In genomic region chr11:79591591-79591975, GRCm38 (mm10) we compare ENCODE assay signal across 7 mouse cellular contexts. TPM values are rescaled to one million over a fixed set of nuclear protein-coding genes. Genes with fewer than 3 reads are reported as not detected.
DNase-seq lines count a peak whose midpoint lies in the region; ATAC-seq and TF ChIP-seq lines count a peak whose summit lies in the region.

No protein-coding gene starts in this region.

- TF ChIP-seq EP300 in lung, postnatal 0 days (IDR thresholded peaks at IDR 0.05): no peak

- 28% methylated on average over 5 of the region's 5 CpGs for WGBS in lung, postnatal 0 days
- 28% methylated on average over 5 of the region's 5 CpGs for WGBS in hindbrain, embryonic 11.5 days
- WGBS in midbrain, embryonic 10.5 days: 22% methylated on average over 5 of the region's 5 CpGs

- no peak for DNase-seq in lung, postnatal 0 days (ENCODE audit: low spot score)
- DNase-seq in lung, adult 18-20 months: no peak
- DNase-seq in cerebellum, postnatal 14 days: peak; percentile 64 to 70
- DNase-seq in hindbrain, embryonic 11.5 days (ENCODE audit: low spot score): peak; percentile 33
- DNase-seq in midbrain, embryonic 10.5 days (ENCODE audit: low spot score): peak; percentile 35
- no peak for DNase-seq in gastrocnemius, postnatal 36 days
- DNase-seq in lung, postnatal 10 days: no peak

- H3K27me3 ChIP-seq in lung, postnatal 0 days (replicated peaks; ENCODE audit: insufficient read depth, low read length): peaks cover 33% of the 10 kb centered on the region
- peaks cover 11% of the 10 kb centered on the region; the same call in 1 of the 2 replicates for H3K27me3 ChIP-seq in hindbrain, embryonic 11.5 days (ENCODE audit: control insufficient read depth, insufficient read depth, low read length)
- H3K27me3 ChIP-seq in midbrain, embryonic 10.5 days (ENCODE audit: low read depth, poor library complexity, severe bottlenecking): peaks cover 51% of the 10 kb centered on the region

- intact Hi-C loops in gastrocnemius, postnatal 36 days (cut with DNase I): no loop called here

- H3K36me3 ChIP-seq in lung, postnatal 0 days (ENCODE audit: insufficient read depth, low read length): no peaks in the 10 kb centered on the region
- no peaks in the 10 kb centered on the region for H3K36me3 ChIP-seq in hindbrain, embryonic 11.5 days (ENCODE audit: control insufficient read depth, insufficient read depth, low read length)
- H3K36me3 ChIP-seq in midbrain, embryonic 10.5 days: peaks cover under 1% of the 10 kb centered on the region; the same call in 1 of the 2 replicates

- no peak overlapping the region for H3K9ac ChIP-seq in lung, postnatal 0 days (replicated peaks; ENCODE audit: low read depth)
- peak overlapping the region; percentile 85 for H3K9ac ChIP-seq in hindbrain, embryonic 11.5 days (ENCODE audit: low read depth, low read length)

- TF ChIP-seq CTCF in lung, postnatal 0 days (IDR thresholded peaks at IDR 0.05): no peak

- peaks cover 4% of the 10 kb centered on the region; the same call in 1 of the 2 replicates for H3K4me1 ChIP-seq in lung, postnatal 0 days (ENCODE audit: insufficient read depth, low read depth, low read length)
- peaks cover 14% of the 10 kb centered on the region for H3K4me1 ChIP-seq in hindbrain, embryonic 11.5 days (replicated peaks; ENCODE audit: control insufficient read depth, insufficient read depth, low read length)
- peaks cover 64% of the 10 kb centered on the region for H3K4me1 ChIP-seq in midbrain, embryonic 10.5 days

- H3K4me2 ChIP-seq in lung, postnatal 0 days (replicated peaks; ENCODE audit: low read depth, low read length): peak overlapping the region; percentile 86
- H3K4me2 ChIP-seq in hindbrain, embryonic 11.5 days (replicated peaks; ENCODE audit: low read depth, low read length): peak overlapping the region; percentile 91

- no peak for ATAC-seq in lung, postnatal 0 days
- ATAC-seq in hindbrain, embryonic 11.5 days (ENCODE audit: low FRiP score): no peak; the same call in 1 of the 2 replicates

- H3K4me3 ChIP-seq in lung, postnatal 0 days (ENCODE audit: low read depth, low read length): peak overlapping the region; percentile 43
- peak overlapping the region; percentile 63 for H3K4me3 ChIP-seq in hindbrain, embryonic 11.5 days (ENCODE audit: low read depth, low read length)
- peak overlapping the region; percentile 78 for H3K4me3 ChIP-seq in midbrain, embryonic 10.5 days

- no peaks in the 10 kb centered on the region for H3K9me3 ChIP-seq in lung, postnatal 0 days (ENCODE audit: low read length)
- no peaks in the 10 kb centered on the region for H3K9me3 ChIP-seq in hindbrain, embryonic 11.5 days (ENCODE audit: control insufficient read depth, low read length)
- H3K9me3 ChIP-seq in midbrain, embryonic 10.5 days (replicated peaks): no peaks in the 10 kb centered on the region

- no peak overlapping the region for H3K27ac ChIP-seq in lung, postnatal 0 days (ENCODE audit: low read length)
- 0 out of 2 replicates have a peak overlapping the region, but pooled peaks have one; percentile 51 for H3K27ac ChIP-seq in hindbrain, embryonic 11.5 days (ENCODE audit: low read depth, low read length)
- peak overlapping the region; percentile 91 for H3K27ac ChIP-seq in midbrain, embryonic 10.5 days (replicated peaks)

RNA-seq across cellular contexts. Expression of gene Rab11fip4, which starts 0.6 kb away (rescaled TPM):
- 0.74 and 1.1 TPM in 2 replicates for polyA plus RNA-seq in lung, postnatal 0 days (2015; fragmentation: Nextera tagmentation; extraction: Ambion mirVana)
- polyA plus RNA-seq in hindbrain, embryonic 11.5 days (2014; fragmentation: Nextera tagmentation; extraction: Ambion mirVana): 11.5 and 11.6 TPM in 2 replicates
- 18.6 and 23.4 TPM in 2 replicates for polyA plus RNA-seq in midbrain, embryonic 10.5 days (2016; fragmentation: Nextera tagmentation; extraction: Ambion mirVana)
- under 1 TPM; 0.44 to 0.77 TPM for total RNA-seq in gastrocnemius, postnatal 36 days (2021)

Comparison
In these comparisons a context has a peak if more than half of its experiments do, and no peak if none do; other contexts are left out.
1. DNase-seq: peak in cerebellum, postnatal 14 days (2 of 2), hindbrain, embryonic 11.5 days (single experiment) and midbrain, embryonic 10.5 days (single experiment); none in lung, postnatal 0 days (single experiment), lung, adult 18-20 months (0 of 2), gastrocnemius, postnatal 36 days (0 of 2) and lung, postnatal 10 days (single experiment).
2. Peak in every context shown above with its lines, with median percentiles within 50 percentile points of each other: H3K4me3 ChIP-seq.